Mouse (Mus musculus) C2C12 (cell line): ENCODE results near the gene Asic2.

ENCODE experiments used
- CTCF ChIP-seq: IDR thresholded peaks from one replicate; pipeline ENCODE4 v1.5.1; 2011; ENCODE audit not compliant: control insufficient read depth, insufficient read depth, insufficient read length
- MAX ChIP-seq: IDR thresholded peaks from one replicate; pipeline ENCODE4 v1.6.1; 2011; ENCODE audit warnings: mild to moderate bottlenecking, control low read depth
- MYOD1 ChIP-seq: IDR thresholded peaks from one replicate; pipeline ENCODE4 v1.6.1; 2011; ENCODE audit warnings: low read depth; ENCODE audit not compliant: control insufficient read depth, insufficient read length
- MYOG ChIP-seq: IDR thresholded peaks from one replicate; pipeline ENCODE4 v1.6.1; 2011; ENCODE audit not compliant: control insufficient read depth, insufficient read length; ENCODE audit errors: extremely low read depth

- TF ChIP-seq CTCF (no peak), MAX (no peak), MYOG (no peak), MYOD1 (no peak)
Measured at GRCm38 (mm10) chr11:81277406-81277805, 690.9 kb downstream of the Asic2 start.
